Mouse (Mus musculus) liver, adult (tissue): ENCODE measurements around the gene Tmem141.

Experiments
- GATA4 ChIP-seq: IDR thresholded peaks from 2 replicates; pipeline ENCODE4 v1.6.1; 2014; ENCODE audit warnings: mild to moderate bottlenecking, low read length; ENCODE audit not compliant: insufficient replicate concordance

Tmem141 gene

DNA sequence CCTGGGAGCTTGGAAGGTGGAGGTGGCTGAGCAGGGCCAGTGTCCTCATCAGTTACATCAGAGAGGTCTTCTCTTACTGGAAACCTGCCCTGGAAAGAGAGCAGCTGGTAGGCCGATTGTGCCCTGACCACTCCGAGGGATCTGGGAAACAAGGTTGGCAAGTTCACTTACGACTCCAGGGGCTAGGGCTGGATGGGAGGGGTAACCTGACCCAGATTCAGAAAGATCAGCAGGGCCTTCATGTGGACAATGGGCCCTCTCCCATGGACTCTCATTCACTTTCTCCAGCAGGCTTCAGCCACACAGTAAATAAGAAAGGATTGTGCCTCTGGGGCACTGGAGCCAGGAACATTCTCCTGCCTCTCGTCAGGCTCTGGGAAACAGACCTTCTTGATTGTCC, 36.9 kb downstream of the Tmem141 start:
- no peak for TF ChIP-seq GATA4

DNA sequence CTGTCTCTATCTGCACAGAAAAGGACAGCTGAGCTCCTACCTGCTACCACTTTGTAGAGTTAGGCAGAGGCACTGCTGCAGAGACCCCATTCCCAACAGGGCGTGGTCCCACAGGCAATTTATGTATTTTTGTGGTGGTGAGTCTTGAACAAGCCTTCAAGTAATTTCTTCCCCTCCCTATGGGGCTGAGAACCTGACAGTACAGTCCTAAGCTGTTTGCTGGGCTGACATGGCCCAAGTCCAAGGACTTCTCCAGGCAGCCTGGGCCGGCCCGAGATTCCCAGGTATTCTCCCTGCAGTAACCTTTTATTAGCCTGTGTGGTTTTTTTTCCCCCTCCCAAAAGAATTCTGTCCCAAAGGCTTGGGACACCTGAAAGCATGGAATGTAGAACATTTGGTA, 37.7 kb downstream of the Tmem141 start:
- TF ChIP-seq GATA4 = no peak

DNA sequence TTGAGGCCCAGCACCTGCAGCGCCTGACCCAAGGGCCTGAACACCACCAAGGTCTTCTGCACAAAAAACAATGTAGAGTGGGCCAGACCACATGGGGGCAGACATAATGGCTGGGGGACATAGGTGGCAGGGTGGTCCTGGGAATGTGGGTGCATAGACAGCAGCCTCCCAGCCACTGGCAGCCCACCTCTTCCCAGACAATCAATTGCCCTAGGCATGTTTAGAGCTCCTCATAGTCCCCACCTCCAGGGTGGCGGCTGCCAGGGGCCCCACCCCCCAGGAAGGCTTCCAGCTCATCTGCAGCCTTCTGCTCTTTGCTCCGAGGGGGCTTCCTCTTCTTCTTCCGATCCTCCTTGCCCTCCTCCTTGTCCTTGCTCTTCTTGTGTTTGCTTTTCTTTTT, 38.2 kb downstream of the Tmem141 start:
- TF ChIP-seq GATA4 = no peak

DNA sequence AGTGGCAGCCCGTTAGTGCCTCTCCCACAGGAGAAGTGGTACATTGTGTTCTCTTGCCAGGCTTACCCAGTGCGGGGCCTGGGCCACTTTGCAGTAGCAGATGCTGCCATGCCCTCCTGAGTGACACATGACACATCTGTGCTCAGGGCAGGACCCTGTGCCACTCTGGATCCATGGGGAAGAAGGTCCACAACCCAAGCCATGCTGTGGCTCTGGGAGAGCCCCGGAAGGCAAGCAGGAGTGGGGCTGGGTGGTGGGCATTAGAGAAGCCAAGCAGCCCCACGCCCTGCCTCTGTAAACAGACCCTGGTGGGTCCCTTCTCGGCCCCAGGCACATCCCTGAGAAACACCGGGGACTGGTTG, 38.7 kb downstream of the Tmem141 start:
- no peak for TF ChIP-seq GATA4

DNA sequence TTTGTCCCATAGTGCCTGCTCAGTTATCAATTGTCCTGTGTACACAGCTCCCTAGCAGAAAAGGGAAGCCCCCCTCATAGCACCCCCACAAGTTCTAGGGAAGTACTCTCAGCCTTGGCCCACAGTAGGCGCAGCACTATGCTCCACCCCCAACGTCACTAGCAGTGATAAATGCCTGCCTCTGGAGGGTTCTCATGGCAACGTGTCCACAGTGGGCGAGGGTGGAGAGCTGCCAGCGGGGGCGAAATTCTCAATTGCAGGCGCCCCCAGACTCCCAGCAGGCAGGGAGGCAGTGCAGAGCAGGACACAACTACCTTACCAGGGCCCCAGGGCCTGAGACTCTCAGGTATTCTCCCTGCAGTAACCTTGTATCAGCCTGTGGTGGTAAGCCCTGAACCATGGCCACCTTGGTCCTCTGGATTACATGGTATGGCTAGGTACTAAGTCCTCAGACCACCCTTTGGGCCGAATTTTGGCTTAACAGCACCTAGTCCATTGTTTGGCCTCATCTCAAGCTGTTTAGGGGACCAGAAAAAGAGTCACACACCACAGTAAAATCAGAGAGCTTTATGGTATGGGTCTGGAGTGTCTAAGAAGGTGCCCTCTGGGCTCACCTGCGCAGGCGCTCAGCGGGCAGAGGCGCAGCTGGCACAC, 39.2 kb downstream of the Tmem141 start:
- no peak for TF ChIP-seq GATA4

DNA sequence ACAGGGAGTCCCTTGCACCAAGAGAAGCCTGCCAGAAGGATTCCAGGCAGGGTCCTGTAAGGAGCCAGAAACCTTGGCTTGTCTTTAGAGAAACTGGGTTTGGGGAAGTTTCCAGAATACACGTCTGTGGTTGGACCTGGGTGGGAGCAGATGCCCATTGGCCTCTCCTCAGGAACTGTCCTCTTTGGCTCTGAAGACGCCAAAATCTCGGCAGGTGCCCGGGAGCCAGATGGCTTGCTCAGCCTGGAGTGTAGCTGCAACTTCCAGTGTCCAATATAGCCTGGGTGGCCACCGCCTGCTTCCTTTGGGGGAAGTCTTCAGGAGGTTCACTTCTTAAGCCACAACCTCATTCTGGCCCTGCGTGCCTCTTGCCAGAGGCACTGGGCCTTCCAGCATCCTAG, 39.9 kb downstream of the Tmem141 start:
- TF ChIP-seq GATA4 = no peak

DNA sequence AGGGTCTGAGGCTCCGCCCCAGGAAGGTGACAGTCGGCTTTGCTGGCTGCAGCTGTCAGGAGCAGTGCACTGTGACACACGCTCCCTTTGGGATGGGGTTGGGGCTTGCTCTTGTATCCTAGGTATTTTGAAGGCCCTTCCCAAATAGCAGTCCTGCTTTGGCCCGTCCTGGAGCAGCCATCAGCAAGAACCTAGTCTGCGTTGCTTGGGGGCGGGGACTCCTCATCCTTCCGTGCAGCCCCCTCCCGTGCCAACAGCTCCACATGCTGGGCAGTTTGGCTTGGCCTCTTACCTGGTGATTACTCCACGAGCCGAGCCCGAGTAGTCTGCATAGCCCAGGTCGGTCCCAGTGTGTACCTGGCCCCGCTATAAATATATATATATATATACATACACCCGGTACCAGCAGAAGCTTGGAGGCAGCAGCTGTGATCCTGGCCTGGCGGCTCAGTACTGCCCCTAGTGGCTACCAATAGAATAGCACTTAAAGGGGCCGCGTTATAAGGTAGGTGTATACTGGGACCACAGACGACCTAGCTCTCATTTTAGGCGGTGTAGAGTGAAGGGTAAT, 40.4 kb downstream of the Tmem141 start, which contains the start of gene Ajm1:
TSS of gene Ajm1 (minus strand) at position 464 of the 571 bp plus-strand sequence.
- TF ChIP-seq GATA4 = no peak

DNA sequence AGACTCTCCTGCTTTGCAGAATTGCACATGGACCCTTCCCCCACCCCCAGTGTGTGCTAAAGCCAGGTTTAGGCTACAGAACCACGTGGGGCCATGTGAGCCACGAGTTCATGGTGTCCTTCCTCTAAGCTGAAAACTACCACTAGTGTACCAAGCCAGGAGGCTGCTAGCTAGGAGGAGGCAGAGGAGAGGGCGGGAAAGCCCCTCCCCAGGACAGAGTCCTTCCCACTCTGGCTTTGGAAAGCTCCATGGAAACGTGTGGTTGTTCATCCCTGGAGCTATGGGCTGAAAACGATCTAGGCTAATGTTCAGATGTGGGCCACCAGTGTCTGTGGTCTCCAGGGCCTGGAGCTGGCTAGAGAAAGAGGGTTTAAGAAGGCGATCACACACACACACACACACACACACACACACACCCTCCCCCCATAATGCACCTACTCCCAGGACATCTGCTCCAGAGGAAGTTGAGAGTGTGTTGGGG, 41.1 kb downstream of the Tmem141 start:
- TF ChIP-seq GATA4 = no peak

DNA sequence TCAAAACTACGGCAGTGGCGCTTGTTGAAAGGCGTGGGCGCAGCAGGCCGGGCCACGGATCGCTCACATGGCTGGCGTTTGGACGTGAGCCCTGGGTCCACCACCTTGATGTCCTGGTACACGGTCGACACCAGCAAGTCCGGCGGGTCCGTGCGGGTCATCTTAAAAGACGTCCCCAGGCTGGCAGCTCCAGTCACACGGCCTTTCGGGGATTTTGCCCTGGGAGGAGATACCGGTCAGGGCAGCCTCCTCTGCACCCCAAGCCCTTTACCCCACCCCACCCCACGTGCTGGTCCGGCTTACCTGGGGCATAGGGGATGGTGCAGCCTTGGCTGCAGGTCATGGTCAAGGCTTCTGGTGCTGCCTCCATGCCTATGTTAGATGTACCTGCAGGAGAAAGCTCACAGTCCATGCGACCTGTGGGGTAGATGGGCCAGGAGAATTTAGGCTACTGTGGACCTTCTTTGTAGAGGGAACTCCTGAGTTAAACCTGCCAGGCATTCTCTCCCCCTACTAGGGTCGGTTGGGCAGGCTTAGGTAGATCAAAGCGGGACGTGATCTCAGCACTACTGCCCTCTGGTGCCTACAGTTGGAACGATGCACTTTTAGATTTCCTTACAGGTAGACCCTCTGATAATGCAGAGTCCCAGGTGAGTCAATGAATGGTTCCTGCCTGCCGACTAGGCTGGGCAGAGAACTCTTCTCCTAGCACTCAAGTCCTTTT, 41.9 kb downstream of the Tmem141 start:
- no peak for TF ChIP-seq GATA4

DNA sequence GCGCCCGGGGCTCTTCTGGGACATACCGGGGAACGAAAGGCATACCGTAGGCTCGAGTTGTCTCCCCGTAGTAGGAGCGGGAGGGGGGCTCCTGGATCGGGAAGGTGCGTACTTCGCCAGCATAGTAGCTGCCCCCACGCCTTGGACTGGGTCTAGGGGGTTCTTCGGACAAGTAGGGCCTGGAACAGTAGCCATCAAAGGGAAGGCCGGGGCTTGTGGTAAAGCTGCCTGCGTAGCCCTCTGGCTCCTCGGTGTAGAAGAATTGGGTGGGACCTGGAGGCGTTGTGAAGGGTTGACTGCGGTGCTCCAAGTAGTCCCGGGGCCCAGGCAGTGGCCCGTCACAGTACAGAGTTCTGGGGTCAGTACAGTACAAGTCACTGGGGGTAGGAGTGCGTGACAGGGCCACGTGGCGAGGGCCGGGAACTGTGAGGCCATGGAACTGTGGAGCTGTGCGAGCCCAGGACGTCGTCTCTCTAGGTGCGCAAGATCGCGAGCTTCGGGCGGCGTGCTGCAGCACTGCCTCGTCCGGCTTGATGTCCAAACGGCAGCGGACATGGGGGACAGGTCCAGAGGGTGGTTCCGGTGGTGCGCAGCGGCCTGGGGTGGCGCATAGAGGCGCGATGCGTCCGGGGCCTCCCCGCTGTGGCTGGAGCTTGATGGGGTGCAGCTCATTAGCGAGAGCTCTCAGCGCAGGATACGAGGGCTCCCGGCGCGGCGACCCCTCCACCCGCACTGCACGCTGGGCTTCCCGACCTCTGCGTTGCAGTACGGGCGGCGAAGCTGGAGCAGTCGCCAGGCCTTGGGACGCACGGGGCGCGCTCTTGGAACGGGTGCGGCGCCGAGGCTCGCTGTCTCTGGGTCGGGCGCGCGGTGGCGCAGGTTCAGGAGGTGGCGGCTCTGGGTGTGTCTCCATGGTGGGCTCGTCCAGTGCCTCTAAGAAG, 42.7 kb downstream of the Tmem141 start:
- no peak for TF ChIP-seq GATA4

DNA sequence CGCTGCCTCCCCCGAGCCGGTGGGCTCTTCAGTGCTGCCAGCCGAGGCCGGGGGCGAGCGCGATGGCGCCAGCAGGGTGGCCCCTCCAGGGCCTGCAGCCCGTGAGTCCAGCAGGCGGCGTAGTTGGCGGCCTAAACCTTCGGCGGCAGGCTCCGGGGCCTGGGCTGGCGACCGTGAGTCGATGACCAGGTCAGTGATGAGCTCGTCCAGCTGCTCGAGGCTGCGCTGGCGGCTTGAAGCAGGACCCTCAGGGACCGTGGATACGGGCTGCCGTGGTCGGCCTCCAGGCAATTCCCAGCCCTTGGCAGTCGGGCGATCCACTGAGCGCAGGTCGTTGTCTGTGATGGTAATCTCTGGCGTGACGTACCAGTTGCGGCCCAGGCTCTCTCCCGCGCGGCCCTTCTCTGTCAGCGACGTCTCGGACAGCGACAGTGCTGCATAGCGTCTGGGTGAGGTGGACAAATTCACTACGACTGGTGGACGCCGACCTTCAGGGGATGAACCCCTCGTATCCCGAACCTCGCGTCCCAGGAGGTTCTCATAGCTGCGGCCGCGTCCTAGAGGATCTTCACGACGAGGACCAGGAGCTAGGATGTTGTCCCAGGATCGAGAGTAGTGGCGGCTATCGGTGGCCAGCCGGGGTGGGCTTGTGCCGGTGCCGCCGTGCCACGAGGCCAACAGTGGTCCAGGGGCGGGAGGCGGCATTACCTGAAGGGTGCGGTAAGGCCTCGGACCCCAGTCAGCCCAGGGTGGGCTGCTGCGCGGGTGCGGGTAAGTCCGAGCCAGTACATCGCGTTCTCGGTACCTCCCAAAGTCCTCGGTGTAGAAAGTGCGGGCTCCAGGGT, 43.6 kb downstream of the Tmem141 start:
- TF ChIP-seq GATA4 = no peak

DNA sequence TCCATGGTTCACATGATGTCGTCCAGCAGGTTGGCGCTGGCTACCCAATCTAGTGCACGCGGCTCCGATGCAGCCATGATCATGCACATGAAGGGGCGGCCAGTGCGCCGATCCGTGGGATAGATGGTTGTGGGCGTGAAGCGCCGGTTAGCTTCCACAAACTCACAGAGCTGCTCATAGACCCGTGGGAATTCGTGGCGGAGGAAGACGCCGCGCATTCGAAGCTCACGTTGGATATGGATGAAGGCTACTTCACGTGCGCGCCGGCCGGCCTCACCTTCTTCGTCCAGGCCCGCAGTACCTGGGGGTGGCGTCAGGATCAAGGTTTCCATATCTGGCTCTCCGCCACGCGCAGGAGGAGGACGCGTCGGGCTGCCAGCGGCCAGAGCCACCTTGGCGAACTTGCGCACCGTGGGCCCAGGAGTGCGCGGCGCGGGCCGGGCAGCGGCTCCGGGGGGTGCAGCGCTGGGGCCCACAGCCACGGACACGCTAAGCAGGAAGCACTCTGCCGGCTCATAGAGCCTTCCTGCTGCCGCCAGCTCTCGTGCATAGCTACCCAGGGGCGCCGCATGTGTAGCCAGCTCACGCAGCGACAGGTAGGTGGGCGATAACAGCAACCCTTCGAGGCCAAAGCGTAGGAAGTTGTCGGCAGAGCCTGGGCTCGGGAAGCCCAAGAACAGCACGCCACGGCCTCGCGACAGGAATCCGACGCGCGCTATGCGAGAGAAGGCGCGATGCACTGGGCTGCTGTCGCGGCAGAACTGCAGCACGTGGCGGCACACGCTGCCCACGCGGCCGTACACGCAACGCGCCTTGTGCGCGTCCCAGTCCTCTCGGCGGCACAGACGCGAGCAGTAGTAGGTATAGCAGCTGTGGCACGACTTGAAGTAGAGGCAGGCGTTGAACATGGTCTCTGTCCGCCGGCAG, 44.6 kb downstream of the Tmem141 start:
- TF ChIP-seq GATA4 = no peak
